Mouse (Mus musculus) lung, embryonic 16.5 days (tissue): ENCODE measurements around the gene Hoxb3. TPM values are rescaled to one million over a fixed set of nuclear protein-coding genes. Genes with fewer than 3 reads are reported as not detected.

Source experiments
- ATAC-seq: fragments of 200-750 bp; cut with Nextera tagmentation; 2 replicates; pipeline ENCODE4 v1.8.0; 2017; ENCODE audit warnings: low read depth, mild to moderate bottlenecking, moderate library complexity
- H3K27ac ChIP-seq: fragments of 300-500 bp; sonication (generic); 2 replicates; pipeline ENCODE4 v1.5.1; 2014; ENCODE audit warnings: mild to moderate bottlenecking, control low read depth, low read length
- H3K27me3 ChIP-seq: fragments of 300-500 bp; sonication (generic); 2 replicates; pipeline ENCODE4 v1.6.1; 2014; ENCODE audit warnings: low read depth, low read length, mixed read lengths; ENCODE audit not compliant: control insufficient read depth, insufficient read depth
- H3K36me3 ChIP-seq: fragments of 300-500 bp; sonication (generic); 2 replicates; pipeline ENCODE4 v1.6.1; 2014; ENCODE audit warnings: low read length; ENCODE audit not compliant: control insufficient read depth, insufficient read depth
- H3K4me1 ChIP-seq: fragments of 300-500 bp; sonication (generic); replicated peaks from 2 replicates; pipeline ENCODE4 v1.6.1; 2014; ENCODE audit warnings: low read length, mixed read lengths; ENCODE audit not compliant: control insufficient read depth, insufficient read depth
- H3K4me2 ChIP-seq: fragments of 300-500 bp; sonication (generic); 2 replicates; pipeline ENCODE4 v1.6.1; 2014; ENCODE audit warnings: low read depth, low read length, control low read depth
- H3K4me3 ChIP-seq: fragments of 300-500 bp; sonication (generic); 2 replicates; pipeline ENCODE4 v1.5.1; 2014; ENCODE audit warnings: mild to moderate bottlenecking, low read length, control low read depth
- H3K9ac ChIP-seq: fragments of 300-500 bp; sonication (generic); 2 replicates; pipeline ENCODE4 v1.6.1; 2014; ENCODE audit warnings: low read length, control low read depth
- H3K9me3 ChIP-seq: fragments of 300-500 bp; sonication (generic); 2 replicates; pipeline ENCODE4 v1.6.1; 2016; ENCODE audit warnings: low read length; ENCODE audit not compliant: control insufficient read depth
- WGBS: fragments of 180-500 bp; shearing (Covaris S2); extraction: QIAGEN DNeasy Blood & Tissue Kit; methylation state at CpG from one replicate; pipeline ENCODE4 v1.1.7; 2014; 5-methylcytosine and 5-hydroxymethylcytosine counted together
- polyA plus RNA-seq: library from polyadenylated mRNA; unstranded; fragments of >200 nt; fragmentation: Nextera tagmentation; extraction: Ambion mirVana; gene quantifications from 2 replicates; pipeline ENCODE4 v1.2.1, GENCODE M21; 2015

Hoxb3 gene
- polyA plus RNA-seq, 1 experiment from 2014 or later, result 2.1 TPM

DNA sequence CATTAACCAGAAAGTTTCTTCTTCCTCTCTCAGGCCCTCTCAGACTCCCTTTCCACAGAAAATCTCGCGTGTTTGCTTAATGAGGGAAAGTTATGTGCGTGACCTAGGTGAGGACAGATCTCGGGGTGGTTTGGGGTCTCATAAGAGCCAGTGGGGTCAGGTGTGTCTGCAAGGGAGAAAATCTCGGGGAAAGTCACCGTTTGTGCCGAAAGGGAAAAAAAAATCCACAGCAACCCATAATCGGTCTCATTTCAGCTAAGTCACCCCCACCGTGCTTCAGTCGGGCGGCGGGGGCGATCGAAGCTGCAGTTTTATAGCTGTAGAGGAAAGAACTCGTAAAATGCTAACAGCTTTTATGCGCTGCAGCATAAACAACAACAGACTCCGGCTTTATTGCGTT, 41.7 kb upstream of the Hoxb3 start:
- H3K9ac ChIP-seq, result no peak overlapping the region
- no peak overlapping the region for H3K4me3 ChIP-seq
- 12% methylated on average over 18 of the region's 18 CpGs for WGBS

DNA sequence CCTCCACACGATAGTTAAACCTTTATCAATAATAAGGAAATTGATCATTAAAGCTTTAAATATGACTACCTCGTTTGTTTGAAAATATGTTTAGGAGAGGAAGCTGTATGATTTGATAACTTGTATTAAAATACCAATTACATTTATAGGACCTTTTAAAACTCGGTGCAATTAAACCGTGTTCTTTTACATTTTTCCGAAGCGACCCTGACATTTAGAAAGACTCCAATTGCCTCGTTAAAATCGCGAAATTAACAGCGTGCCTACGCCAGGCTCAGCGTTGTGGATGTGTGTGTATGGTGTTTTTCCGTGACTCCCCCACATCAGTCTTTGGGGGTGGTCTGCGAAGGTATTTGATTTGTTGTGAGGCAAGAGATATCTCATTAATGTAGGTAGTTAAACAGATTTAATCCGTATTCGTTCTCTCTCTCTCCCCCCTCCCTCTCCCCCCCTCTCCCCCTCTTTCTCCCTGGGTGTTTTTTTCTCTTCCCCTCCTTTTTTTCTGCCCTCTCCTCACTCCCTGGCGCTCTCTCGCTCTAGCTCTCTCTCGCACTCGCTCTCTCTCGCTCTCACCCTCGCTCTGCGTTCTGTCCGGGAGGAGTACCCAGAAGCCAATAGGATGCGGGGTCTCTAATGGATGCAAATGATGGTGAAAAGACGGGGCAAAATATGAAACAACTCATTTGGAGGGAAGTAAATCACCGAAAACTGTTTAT, 41.1 kb upstream of the Hoxb3 start, which contains the start of gene Hoxb8:
Gene Hoxb8, plus strand, starts transcription at position 51 of the 716 bp plus-strand sequence.
- no peaks in the 10 kb centered on the region for H3K9me3 ChIP-seq
- ATAC-seq, result no peak
- H3K9ac ChIP-seq, result no peak within 1 kb of the TSS
- H3K27ac ChIP-seq, result no peak within 1 kb of the TSS
- H3K4me3 ChIP-seq, result peak within 1 kb of the TSS; percentile 51
- H3K36me3 ChIP-seq, result no peaks in the 10 kb centered on the region
- H3K27me3 ChIP-seq, result peaks cover 66% of the 10 kb centered on the region
- 2% methylated on average over 27 of the region's 27 CpGs for whole genome bisulfite sequencing
- peaks cover 4% of the 10 kb centered on the region; the same call in 1 of the 2 replicates for H3K4me1 ChIP-seq
- peak within 1 kb of the TSS; percentile 76 for H3K4me2 ChIP-seq

More for the DNA sequence above, 41.7 kb upstream of the Hoxb3 start:
- Histone ChIP-seq H3K36me3 (no peaks in the 10 kb centered on the region), H3K9me3 (no peaks in the 10 kb centered on the region), H3K27me3 (peaks cover 67% of the 10 kb centered on the region), H3K27ac (no peak overlapping the region), H3K4me1 (peaks cover 4% of the 10 kb centered on the region; the same call in 1 of the 2 replicates), H3K4me2 (no peak overlapping the region)
- ATAC-seq, result no peak

DNA sequence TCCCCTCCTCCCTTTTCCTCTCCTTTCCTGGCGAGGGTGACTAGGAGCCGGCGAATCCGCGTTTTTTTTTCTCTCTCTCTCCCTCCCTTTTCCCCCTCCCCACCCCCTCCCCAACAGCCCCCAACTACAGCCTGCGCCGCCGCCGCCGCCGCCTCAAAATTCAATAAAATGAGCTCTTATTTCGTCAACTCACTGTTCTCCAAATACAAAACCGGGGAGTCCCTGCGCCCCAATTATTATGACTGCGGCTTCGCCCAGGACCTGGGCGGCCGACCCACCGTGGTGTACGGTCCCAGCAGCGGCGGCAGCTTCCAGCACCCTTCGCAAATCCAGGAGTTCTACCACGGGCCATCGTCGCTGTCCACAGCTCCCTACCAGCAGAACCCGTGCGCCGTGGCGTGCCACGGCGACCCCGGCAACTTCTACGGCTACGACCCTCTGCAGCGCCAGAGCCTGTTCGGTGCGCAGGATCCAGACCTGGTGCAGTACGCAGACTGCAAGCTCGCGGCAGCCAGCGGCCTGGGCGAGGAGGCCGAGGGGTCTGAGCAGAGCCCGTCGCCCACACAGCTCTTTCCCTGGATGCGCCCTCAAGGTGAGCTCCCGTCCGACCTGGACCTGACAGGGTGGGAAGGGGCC, 40.2 kb upstream of the Hoxb3 start:
- H3K27me3 ChIP-seq, result peaks cover 67% of the 10 kb centered on the region
- no peaks in the 10 kb centered on the region for H3K9me3 ChIP-seq
- ATAC-seq, result no peak
- peak overlapping the region; percentile 45; the same call in 1 of the 2 replicates for H3K9ac ChIP-seq
- H3K27ac ChIP-seq, result no peak overlapping the region
- under 1% methylated on average over 49 of the region's 49 CpGs for WGBS
- no peaks in the 10 kb centered on the region for H3K36me3 ChIP-seq
- peaks cover 4% of the 10 kb centered on the region; the same call in 1 of the 2 replicates for H3K4me1 ChIP-seq
- H3K4me2 ChIP-seq, result peak overlapping the region; percentile 76
- H3K4me3 ChIP-seq, result peak overlapping the region; percentile 51

DNA sequence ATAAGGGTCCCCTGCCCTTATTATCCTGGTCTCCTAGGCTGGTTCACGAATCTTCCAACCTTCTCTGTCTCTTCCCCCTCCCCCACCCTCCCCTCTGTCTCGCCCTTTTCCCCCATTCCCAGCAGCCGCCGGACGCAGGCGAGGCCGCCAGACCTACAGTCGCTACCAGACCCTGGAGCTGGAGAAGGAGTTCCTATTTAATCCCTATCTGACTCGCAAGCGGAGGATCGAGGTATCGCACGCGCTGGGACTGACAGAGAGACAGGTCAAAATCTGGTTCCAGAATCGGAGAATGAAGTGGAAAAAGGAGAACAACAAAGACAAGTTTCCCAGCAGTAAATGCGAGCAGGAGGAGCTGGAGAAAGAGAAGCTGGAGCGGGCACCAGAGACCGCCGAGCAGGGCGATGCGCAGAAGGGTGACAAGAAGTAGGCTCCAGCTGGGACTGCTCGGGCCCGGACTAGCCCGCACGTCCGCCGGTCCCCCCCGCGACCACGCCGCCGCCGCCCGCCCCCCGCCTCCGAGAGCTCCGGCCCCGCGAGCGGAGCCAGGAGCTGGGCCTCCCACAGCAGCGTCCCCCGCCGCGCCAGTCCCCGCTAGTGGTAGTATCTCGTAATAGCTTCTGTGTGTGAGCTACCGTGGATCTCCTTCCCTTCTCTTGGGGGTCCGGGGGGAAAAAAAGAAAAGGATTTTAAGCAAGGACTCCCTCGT, 38.9 kb upstream of the Hoxb3 start:
- ATAC-seq, result peak; percentile 64
- no peaks in the 10 kb centered on the region for H3K36me3 ChIP-seq
- peaks cover 70% of the 10 kb centered on the region for H3K27me3 ChIP-seq
- peak overlapping the region; percentile 51 for H3K4me3 ChIP-seq
- peak overlapping the region; percentile 76 for H3K4me2 ChIP-seq
- H3K27ac ChIP-seq, result peak overlapping the region; percentile 82
- no peaks in the 10 kb centered on the region for H3K9me3 ChIP-seq
- peak overlapping the region; percentile 67 for H3K9ac ChIP-seq
- WGBS, result under 1% methylated on average over 46 of the region's 49 CpGs
- H3K4me1 ChIP-seq, result peaks cover 4% of the 10 kb centered on the region; the same call in 1 of the 2 replicates

DNA sequence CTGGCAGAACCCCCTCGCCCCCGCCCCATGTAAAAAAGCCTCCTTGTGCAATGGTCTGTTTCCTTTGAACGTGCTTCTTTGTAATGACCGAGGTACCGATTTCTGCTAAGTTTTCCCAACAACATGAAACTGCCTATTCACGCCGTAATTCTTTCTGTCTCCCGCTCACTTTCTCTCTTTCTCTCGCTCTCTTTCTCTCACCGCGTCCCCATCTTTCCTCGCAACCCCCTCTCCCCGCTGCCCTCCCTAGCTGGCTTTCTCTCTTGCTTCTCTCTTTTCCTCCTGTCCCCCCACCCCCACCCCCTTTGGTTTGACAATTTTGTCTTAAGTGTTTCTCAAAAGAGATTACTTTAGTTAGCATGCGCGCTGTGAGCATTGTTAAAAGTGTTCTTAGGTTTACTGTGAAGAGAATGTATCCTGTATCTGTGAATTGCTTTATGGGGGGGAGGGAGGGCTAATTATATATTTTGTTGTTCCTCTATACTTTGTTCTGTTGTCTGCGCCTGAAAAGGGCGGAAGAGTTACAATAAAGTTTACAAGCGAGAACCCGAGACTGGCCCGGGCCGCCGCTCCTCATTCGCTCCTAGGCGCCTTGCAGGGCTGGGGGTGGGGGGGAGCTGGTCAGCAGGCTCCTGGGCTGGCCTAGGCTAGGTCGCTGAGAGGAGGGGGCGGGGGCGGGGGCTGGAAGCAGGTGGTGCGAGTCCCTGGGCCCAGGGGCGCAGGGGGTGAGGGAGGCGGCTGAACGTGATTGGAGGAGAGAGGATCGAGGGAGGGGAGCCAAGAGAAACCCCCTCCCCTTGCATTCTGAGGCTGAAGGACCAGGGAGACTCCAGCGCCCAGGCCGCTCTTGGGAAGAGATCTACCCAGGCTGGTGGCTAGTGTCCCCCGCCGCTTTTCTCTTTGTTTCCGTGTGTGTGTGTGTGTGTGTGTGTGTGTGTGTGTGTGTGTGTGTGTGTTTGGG, 38.1 kb upstream of the Hoxb3 start:
- Histone ChIP-seq H3K4me3 (peak overlapping the region; percentile 51), H3K9me3 (no peaks in the 10 kb centered on the region), H3K4me1 (peaks cover 4% of the 10 kb centered on the region; the same call in 1 of the 2 replicates), H3K9ac (peak overlapping the region; percentile 67), H3K36me3 (no peaks in the 10 kb centered on the region), H3K27me3 (peaks cover 69% of the 10 kb centered on the region), H3K27ac (peak overlapping the region; percentile 82), H3K4me2 (peak overlapping the region; percentile 76)
- 1% methylated on average over 37 of the region's 37 CpGs for WGBS
- ATAC-seq, result peak; percentile 56

DNA sequence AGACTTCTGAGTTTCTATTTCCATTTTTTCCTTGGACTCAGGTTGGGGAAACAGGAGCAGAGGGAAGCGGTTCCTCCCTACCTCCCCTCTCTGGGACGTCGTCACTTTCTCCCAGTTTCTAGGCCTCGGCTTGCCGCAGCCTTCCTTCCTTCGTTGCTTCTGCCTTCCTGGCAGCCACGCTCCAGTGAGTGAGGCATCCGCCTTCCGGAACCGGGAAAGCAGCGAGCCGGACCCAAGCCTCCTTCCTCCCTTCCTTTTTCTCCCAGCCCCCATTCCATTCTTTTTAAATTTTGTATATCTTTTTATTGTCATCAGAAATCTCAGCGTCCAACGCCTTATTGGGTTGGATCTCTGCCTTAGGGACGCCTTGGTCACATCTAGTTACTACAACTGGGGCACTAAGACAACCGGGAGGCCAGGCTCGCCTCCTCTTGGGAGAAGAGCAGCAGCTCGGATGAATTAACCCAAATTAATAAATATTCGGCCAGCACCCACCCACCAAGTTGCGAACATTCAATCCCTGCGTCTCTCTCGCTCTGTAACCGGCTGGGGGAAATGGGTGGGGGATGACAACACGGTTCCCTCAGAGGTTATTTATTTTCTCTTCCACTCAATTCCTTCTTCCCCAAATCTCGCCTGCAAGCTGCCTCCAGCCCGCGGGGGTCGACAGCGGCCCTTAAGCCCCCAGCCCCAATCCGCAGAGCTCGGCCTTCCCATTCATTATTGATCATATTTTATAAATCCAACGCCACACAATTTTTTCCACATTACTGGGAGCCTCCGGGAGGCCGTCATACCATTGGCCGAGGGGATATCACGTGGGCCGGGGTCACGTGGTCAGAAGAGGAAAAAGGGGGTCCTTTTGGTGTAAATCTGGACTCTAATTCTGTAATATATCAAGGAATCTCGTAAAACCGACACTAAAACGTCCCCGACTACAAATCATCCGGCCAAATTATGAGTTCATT, 37.1 kb upstream of the Hoxb3 start, which contains the start of gene Hoxb7:
Gene Hoxb7, plus strand, starts transcription at position 853 of the 968 bp plus-strand sequence.
- H3K36me3 ChIP-seq, result no peaks in the 10 kb centered on the region
- peak within 1 kb of the TSS; percentile 76 for H3K4me2 ChIP-seq
- ATAC-seq, result peak; percentile 45; the same call in 1 of the 2 replicates
- peak within 1 kb of the TSS; percentile 51 for H3K4me3 ChIP-seq
- H3K9ac ChIP-seq, result peak within 1 kb of the TSS; percentile 67
- peaks cover 4% of the 10 kb centered on the region; the same call in 1 of the 2 replicates for H3K4me1 ChIP-seq
- 2% methylated on average over 43 of the region's 43 CpGs for WGBS
- H3K27ac ChIP-seq, result peak within 1 kb of the TSS; percentile 82
- no peaks in the 10 kb centered on the region for H3K9me3 ChIP-seq
- H3K27me3 ChIP-seq, result peaks cover 65% of the 10 kb centered on the region

DNA sequence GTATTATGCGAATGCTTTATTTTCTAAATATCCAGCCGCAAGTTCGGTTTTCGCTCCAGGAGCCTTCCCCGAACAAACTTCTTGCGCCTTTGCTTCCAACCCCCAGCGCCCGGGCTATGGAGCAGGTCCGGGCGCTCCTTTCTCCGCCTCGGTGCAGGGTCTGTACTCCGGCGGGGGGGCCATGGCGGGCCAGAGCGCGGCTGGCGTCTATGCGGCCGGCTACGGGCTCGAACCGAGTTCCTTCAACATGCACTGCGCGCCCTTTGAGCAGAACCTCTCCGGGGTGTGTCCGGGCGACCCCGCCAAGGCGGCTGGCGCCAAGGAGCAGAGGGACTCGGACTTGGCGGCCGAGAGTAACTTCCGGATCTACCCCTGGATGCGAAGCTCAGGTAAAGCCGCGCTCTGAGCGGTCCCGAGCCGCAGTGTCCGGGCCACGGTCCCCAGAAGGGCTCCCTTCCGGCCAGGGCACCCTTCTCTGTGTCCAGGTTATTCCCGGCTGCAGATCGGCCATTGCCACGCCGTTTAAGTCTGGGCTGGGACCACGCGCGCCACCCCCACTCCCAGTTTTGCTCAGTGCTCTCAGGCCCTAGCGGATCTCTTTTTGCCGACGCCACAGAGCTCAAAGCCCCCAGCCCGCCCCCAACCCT, 36.3 kb upstream of the Hoxb3 start:
- H3K27ac ChIP-seq, result no peak overlapping the region
- peaks cover 65% of the 10 kb centered on the region for H3K27me3 ChIP-seq
- under 1% methylated on average over 55 of the region's 55 CpGs for WGBS
- H3K4me2 ChIP-seq, result peak overlapping the region; percentile 76
- peaks cover 4% of the 10 kb centered on the region; the same call in 1 of the 2 replicates for H3K4me1 ChIP-seq
- ATAC-seq, result no peak
- no peaks in the 10 kb centered on the region for H3K36me3 ChIP-seq
- H3K9ac ChIP-seq, result peak overlapping the region; percentile 61
- no peaks in the 10 kb centered on the region for H3K9me3 ChIP-seq
- peak overlapping the region; percentile 51 for H3K4me3 ChIP-seq
